Comparison of ENCODE assay signal across 6 mouse cellular contexts in the genomic region with DNA sequence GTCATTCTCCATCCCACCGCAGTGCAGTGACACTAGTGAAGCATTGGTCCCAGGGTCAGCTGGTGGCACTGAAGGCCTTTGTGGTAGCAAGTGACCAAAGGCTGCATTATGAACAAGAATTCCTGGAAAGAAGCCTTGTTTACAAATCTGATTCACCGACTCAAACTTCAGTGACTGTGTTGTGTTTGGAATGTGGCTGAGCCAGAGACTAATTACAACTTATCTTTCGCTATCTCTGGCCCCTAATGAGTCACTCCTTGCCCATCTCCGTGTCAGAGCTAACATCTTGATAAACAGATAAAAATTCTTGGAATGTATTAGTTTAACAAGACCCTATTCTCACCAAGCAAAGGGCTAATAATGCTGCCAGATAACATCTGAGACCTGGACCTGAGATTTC.
"Had no signal": no experiment of that assay in that cellular context is flagged by ENCODE, and none has a peak within 500 bp of the region (broad histone marks: within the 10 kb centered on the region; RNA-seq: fewer than 3 reads in every experiment).

No protein-coding gene starts in this region.

- DNase-seq: kidney, adult 9 months; kidney, postnatal 36 days; layer of hippocampus, adult 9-11 months; layer of hippocampus, postnatal 36 days; right cerebral cortex, postnatal 14 days; thymus, postnatal 36 days had no signal
